Mouse (Mus musculus): Measurements from ENCODE around the gene Fmod.

GRCm38 (mm10) chr1:134039361-134039760 is 2.3 kb downstream of the Fmod start:
- no peak for TF ChIP-seq CTCF (IDR thresholded peaks at IDR 0.05; ENCODE audit: control insufficient read depth, insufficient read depth, insufficient replicate concordance, low read depth, low read length)
- TF ChIP-seq POLR2A (IDR thresholded peaks at IDR 0.05; ENCODE audit: control insufficient read depth, low read depth, low read length): no peak
